Mouse (Mus musculus): ENCODE measurements at regions not wholly inside any gene's neighbourhood (a gene's known extent, or its start where the extent isn't known, plus 50 kb on each side); places are given as distances from the start of the nearest gene placed in this dataset.

DNA sequence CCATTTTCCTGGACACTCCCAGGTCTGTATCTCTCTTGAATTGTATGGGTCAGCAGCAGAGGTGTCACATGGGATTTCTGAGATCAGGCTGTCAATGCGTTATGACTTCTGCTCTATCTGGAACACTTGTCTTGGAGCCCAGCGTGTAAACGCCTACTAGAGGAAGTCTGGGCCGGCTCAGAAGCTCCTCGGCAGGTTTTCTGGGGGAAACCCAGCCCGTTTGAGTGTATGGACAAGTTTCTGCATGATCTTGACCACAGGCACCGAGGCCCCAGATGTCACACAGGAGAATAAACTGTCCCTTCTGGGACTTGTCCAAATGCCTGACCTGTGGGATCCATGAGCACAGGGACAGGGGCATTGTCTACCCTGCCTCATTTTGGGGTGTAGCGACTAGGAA is 131.4 kb downstream of the Hmg20a start:
- TF ChIP-seq POLR2A (IDR thresholded peaks at IDR 0.05; ENCODE audit: extremely low read depth, insufficient read depth, low read length) (no peak), CTCF (IDR thresholded peaks at IDR 0.05; ENCODE audit: extremely low read depth, insufficient read depth, low read length) (no peak)

Data from cortical plate, adult 2 months (tissue).